Mouse (Mus musculus) heart, adult 10 weeks (tissue): ENCODE data around the gene Gm5936. TPM values are rescaled to one million over a fixed set of nuclear protein-coding genes. Genes with fewer than 3 reads are reported as not detected.

ENCODE experiments used
- polyA plus RNA-seq: library from polyadenylated mRNA; stranded (reverse); fragments of 350-450 nt; fragmentation: Illumina TruSeq; extraction: RNeasy Lipid Tissue Mini Kit (QIAGEN cat#74804); gene quantifications from one replicate; pipeline ENCODE4 v1.2.3, GENCODE M21; 2014; ENCODE audit warnings: low read depth, low replicate concordance

The Gm5936 gene
- polyA plus RNA-seq = not detected

DNA sequence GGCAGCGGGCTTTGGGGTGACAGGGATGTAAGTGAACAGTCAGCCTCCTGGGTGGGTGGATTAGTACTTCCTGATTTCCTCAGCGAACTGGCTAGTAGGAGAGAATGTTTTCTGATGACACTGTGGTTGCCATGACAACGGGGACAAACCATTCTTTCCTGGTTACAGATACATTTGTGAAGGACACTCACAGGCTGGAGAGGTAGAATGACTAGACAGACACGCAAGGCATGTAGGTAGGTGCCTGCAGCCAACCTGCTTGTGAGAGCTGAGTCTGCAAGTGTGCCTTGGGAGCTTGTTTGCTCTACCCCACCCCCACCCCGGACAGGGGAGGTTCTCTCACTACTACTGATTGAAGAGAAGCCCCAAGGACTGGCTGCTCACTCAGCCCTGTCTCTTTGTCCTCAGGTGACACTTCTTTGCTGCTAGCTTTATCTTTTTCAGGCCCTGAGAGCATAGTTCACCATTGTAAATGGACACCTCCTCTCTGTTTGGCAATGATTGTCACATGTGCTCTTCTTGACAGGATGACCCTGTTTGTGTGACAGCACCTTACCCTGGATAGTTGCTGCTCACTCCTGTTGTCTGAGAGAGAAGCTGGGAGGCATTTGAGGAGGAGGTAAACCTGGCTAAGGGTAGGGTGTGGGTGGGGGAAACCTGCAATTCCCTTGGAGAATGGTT is at the start of gene Gm5936:
Gene Gm5936, plus strand, starts transcription at position 355 of the 681 bp plus-strand sequence.

Other genes with a start within 250 kb of the Gm5936 start
- gene Olfr1325, start 244.5 kb upstream of the Gm5936 start, polyA plus RNA-seq = not detected
- gene Gm5640, start 191.6 kb upstream of the Gm5936 start, polyA plus RNA-seq = 1.2 TPM
- gene Gm6890, start 96.3 kb upstream of the Gm5936 start, polyA plus RNA-seq = not detected
- gene Gab3, start 248.3 kb downstream of the Gm5936 start, polyA plus RNA-seq = 1.4 TPM